Mouse (Mus musculus): ENCODE measurements around the gene Sfmbt2.

Gene Sfmbt2

GRCm38 (mm10) chr2:10372321-10372723 is 2.0 kb downstream of the Sfmbt2 start:
- DNase-seq (ENCODE audit: low read depth, low spot score), result no peak

- DNase-seq (ENCODE audit: low read depth, low spot score), result no peak
Measured at GRCm38 (mm10) chr2:10372776-10373507, 2.6 kb downstream of the Sfmbt2 start.

DNA sequence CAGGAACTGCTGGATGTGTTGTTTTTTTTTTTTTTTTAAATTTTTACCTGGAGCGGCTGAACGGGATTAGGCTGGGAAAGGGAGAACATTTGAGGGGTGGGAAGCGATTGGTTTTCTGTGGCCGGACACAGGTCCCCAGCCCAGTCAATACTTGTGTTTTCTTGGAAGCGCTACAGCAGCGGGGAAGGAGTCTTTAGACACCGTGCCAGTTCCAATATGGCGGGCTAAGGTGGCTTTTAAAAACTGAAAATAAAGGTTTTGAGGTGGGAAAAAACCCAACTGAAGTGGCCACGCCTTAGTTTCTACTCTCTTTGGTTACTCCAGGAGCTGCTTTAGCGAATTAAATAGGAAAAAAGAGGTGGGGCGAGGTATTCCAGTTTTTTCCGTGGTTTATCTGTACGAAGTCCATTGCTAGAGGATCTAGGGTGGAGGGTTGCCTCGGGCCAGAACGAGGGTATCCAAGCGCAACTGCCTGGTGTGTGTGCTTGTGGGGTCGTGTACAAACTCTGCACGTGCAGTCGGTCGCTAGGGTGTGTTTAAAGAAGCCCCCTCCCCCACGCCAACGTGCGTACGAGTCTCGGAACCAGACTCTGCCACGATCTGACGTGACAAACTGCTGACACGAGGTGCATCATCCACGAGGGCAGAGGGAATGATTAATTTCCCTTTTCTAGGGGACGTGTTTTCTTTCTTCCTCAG is 3.3 kb downstream of the Sfmbt2 start:
- DNase-seq (ENCODE audit: low read depth, low spot score), result no peak

GRCm38 (mm10) chr2:10374207-10375023 is 4.1 kb downstream of the Sfmbt2 start:
- no peak for DNase-seq (ENCODE audit: low read depth, low spot score)

- no peak for DNase-seq (ENCODE audit: low read depth, low spot score)
Measured at GRCm38 (mm10) chr2:10375024-10375372, 4.7 kb downstream of the Sfmbt2 start.

GRCm38 (mm10) chr2:10389988-10390387 is 19.7 kb downstream of the Sfmbt2 start:
- no peak for DNase-seq (ENCODE audit: low read depth, low spot score)

DNA sequence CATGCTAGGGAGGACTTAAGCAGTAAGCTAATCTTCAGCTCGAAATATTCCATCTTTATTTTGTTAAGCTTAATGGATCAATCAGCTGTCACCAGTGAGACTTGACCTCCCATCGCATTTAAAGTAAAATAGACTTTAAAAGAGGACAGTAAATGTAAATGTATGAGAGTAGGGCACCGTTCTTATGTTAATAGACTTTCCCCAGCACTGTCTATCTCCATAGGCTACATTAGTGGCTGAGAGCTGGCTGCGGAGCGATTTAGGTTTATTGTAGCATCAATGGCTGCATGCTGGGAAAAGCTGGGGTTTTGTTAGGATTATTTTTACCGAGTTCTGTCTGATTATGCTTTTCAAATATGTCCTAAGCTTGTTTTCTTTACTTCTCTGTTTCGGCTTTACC is 20.5 kb downstream of the Sfmbt2 start:
- no peak for DNase-seq (ENCODE audit: low read depth, low spot score)

- DNase-seq (ENCODE audit: low read depth, low spot score), result no peak
Measured at GRCm38 (mm10) chr2:10395143-10395542, 24.8 kb downstream of the Sfmbt2 start.

DNA sequence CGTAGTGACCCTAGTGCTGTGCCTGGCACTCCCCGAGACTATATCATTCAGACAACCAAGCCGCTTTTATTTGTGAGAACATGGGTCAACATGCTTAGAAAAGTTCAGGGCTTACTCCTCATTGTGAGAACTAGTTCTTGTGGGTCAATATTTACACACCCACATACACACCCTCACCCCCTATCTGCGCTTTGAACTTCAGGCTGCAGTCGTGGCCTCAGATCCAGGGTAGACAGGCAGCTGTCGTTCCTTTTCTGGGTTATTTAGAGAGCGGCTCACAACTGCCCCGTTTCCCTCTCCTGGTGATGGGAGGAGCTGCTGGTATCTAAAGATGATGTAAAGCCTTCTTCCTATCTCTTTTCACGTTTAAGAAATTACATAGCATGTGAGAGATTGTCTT is 27.5 kb downstream of the Sfmbt2 start:
- no peak for DNase-seq (ENCODE audit: low read depth, low spot score)

DNA sequence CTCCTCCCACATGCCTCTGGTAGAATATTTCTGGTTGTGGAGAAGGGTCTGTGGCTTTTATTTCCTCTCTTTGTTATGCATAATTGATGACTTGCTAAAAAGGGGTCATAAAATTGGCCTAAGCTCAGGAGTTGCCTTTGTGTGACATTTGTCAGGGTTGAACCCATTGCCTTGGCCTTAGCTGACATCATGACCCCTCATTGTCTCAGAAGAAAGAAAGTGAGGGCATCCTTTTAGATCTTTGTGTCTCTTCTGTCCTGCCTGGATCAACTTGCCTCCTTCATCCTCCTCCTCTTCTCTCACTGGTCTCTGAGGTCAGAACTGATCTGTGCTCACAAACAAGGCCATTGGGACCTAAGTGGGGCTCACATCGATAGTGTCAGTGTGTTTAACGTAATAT is 35.8 kb downstream of the Sfmbt2 start:
- no peak for DNase-seq (ENCODE audit: low read depth, low spot score)

GRCm38 (mm10) chr2:10409422-10409821 is 39.1 kb downstream of the Sfmbt2 start:
- DNase-seq (ENCODE audit: low read depth, low spot score), result no peak

GRCm38 (mm10) chr2:10410069-10410468 is 39.8 kb downstream of the Sfmbt2 start:
- no peak for DNase-seq (ENCODE audit: low read depth, low spot score)

DNA sequence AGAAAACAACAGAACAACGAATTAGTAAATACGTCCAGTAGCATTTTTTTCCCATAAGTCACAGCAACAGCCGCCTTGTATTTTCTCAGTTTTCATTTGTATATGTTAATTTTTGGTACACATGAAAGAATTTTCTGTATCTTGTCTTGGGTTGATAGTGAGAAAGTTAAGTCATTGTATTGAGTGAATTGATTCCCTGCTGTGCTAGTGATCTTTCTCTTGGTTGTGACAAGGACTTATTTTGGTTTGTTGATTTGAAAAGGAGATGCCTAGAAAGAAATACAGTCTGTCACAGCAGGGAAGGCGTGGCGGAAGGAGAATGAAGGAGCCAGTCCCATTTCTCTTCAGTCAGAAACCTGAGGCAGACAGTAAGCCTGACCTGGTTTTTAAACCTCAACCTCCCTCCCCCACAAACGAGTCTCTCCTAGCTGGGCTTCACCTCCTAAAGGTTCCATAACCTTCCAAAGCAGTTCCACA is 50.7 kb downstream of the Sfmbt2 start:
- no peak for DNase-seq (ENCODE audit: low read depth, low spot score)

GRCm38 (mm10) chr2:10437290-10437689 is 67.0 kb downstream of the Sfmbt2 start:
- DNase-seq (ENCODE audit: low read depth, low spot score), result no peak

DNA sequence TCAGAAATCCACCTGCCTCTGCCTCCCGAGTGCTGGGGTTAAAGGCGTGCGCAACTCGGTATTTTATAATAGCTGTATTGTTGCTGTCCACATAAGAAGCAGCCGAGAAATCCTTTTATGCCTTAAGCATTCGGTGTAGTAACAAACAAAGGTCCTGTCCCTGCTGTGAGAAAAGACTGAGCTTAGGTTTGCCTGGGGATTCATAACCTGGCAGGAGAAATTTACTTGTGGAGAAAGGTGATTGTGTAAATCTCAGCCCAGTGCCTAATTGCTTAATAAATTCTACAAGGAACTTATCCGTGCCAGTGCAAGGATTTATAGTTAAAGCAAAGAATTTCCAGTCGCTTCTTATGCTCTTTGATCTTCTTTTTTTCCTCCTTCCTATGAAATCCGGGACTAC is 71.5 kb downstream of the Sfmbt2 start:
- no peak for DNase-seq (ENCODE audit: low read depth, low spot score)

- no peak for DNase-seq (ENCODE audit: low read depth, low spot score)
Measured at GRCm38 (mm10) chr2:10453577-10453976, 83.3 kb downstream of the Sfmbt2 start.

DNA sequence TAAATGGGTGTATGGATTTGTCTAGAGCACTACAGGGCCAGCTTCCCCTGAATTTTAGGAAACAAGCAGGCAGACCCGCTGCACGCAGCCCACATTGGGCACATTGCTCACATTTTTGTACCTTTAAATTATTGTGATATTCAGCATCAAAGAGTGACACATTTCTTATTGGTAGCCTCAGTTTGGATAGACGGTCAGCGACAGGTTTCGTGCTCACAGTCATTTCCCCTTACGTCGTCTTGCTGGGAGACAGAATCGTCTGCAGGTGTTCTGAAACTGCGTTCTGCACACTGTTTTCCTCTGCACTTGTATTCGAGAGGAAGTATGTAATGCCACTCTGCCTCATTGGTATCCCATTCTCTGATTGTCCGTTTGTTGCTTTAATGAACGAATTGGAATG is 88.0 kb downstream of the Sfmbt2 start:
- DNase-seq (ENCODE audit: low read depth, low spot score), result no peak

DNA sequence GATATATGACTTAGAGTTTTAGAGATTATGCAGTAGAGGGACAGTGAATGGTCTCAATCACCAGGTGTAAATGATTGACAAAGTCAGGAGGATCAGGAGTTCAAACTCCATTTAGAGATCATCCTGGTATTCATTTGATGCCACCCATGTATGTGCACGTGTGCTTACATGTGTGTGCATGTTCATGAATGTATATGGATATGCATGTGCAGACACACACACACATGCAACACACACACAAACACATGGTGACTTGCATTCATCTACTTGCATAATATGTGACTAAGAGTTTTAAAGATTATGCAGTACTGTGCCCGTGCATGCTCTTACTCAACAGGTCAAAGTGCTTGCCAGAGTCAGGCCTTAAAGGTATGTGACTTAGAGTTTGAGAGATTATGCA is 146.2 kb downstream of the Sfmbt2 start:
- DNase-seq (ENCODE audit: low read depth, low spot score), result no peak

- no peak for DNase-seq (ENCODE audit: low read depth, low spot score)
Measured at GRCm38 (mm10) chr2:10521719-10522415, 151.6 kb downstream of the Sfmbt2 start.

DNA sequence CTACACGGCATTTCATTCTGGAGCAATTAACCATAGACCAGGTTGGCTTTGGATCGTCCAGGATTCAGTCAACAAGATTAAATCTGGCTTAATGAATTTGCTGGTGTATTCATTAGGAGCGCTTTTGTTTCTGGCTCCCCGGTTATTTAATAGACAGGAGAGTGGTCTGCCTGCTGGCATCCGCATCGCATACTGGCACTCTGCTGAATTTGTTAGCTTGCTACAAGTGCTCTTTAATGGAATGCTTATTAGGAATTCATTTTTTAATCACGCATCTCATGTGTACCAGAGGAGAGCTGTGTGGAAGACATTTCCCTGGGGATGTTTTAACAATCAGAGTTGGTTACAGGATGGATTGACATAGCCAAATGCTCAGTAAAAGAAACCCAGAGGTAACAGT is 155.3 kb downstream of the Sfmbt2 start:
- no peak for DNase-seq (ENCODE audit: low read depth, low spot score)

GRCm38 (mm10) chr2:10541762-10542161 is 171.5 kb downstream of the Sfmbt2 start:
- DNase-seq (ENCODE audit: low read depth, low spot score), result no peak

DNA sequence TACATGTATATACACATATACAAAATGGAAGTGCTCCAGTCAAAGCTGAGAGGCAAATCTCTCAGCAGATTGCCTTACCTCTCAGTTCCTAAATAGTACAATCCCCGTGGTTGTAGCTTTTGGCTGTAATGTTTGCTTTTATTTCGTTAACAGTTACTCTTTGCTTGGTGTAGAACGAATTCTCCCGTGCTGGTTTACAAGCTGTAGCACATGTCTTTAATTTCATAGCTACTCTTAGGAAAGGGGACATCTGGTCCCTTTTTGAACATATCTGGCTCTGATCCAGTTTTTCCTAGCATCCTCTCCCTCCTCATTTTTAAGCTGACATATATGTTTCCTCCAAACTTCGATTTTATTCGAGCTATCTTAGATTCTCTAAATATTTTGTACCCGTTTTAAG is 172.1 kb downstream of the Sfmbt2 start:
- no peak for DNase-seq (ENCODE audit: low read depth, low spot score)

Data from A20 (cell line).